Mouse (Mus musculus) midbrain, embryonic 16.5 days (tissue): ENCODE results near the gene Ltb4r2. TPM values are rescaled to one million over a fixed set of nuclear protein-coding genes. Genes with fewer than 3 reads are reported as not detected.

Source experiments
- ATAC-seq: fragments of 200-750 bp; cut with Nextera tagmentation; 2 replicates; pipeline ENCODE4 v1.8.0; 2017; ENCODE audit warnings: moderate TSS enrichment
- H3K27ac ChIP-seq: fragments of 300-500 bp; sonication (generic); 2 replicates; pipeline ENCODE4 v1.5.1; 2014; ENCODE audit warnings: mild to moderate bottlenecking, low read length, mixed read lengths
- H3K27me3 ChIP-seq: fragments of 300-500 bp; sonication (generic); 2 replicates; pipeline ENCODE4 v1.6.1; 2014; ENCODE audit warnings: low read depth, low read length, mixed read lengths; ENCODE audit not compliant: control insufficient read depth, insufficient read depth
- H3K36me3 ChIP-seq: fragments of 300-500 bp; sonication (generic); 2 replicates; pipeline ENCODE4 v1.6.1; 2014; ENCODE audit warnings: mild to moderate bottlenecking, low read length, moderate library complexity, mixed read lengths; ENCODE audit not compliant: control insufficient read depth, insufficient read depth
- H3K4me1 ChIP-seq: fragments of 300-500 bp; sonication (generic); 2 replicates; pipeline ENCODE4 v1.6.1; 2014; ENCODE audit warnings: mild to moderate bottlenecking, low read length, mixed read lengths; ENCODE audit not compliant: control insufficient read depth, insufficient read depth
- H3K4me2 ChIP-seq: fragments of 300-500 bp; sonication (generic); 2 replicates; pipeline ENCODE4 v1.6.1; 2014; ENCODE audit warnings: mild to moderate bottlenecking, low read length, mixed read lengths
- H3K4me3 ChIP-seq: fragments of 300-500 bp; sonication (generic); 2 replicates; pipeline ENCODE4 v1.5.1; 2014; ENCODE audit warnings: low read depth, mild to moderate bottlenecking, low read length, moderate library complexity, mixed read lengths
- H3K9ac ChIP-seq: fragments of 300-500 bp; sonication (generic); 2 replicates; pipeline ENCODE4 v1.6.1; 2014; ENCODE audit warnings: low read depth, low read length, mixed read lengths
- H3K9me3 ChIP-seq: fragments of 300-500 bp; sonication (generic); replicated peaks from 2 replicates; pipeline ENCODE4 v1.6.1; 2014; ENCODE audit warnings: mild to moderate bottlenecking, low read length, mixed read lengths; ENCODE audit not compliant: control insufficient read depth, poor library complexity, severe bottlenecking
- WGBS: fragments of 180-500 bp; shearing (Covaris S2); extraction: QIAGEN DNeasy Blood & Tissue Kit; methylation state at CpG from one replicate; pipeline ENCODE4 v1.1.7; 2014; 5-methylcytosine and 5-hydroxymethylcytosine counted together
- polyA plus RNA-seq: library from polyadenylated mRNA; unstranded; fragments of >200 nt; fragmentation: Nextera tagmentation; extraction: Ambion mirVana; gene quantifications from 2 replicates; pipeline ENCODE4 v1.2.1, GENCODE M21; 2015

Gene Ltb4r2
- polyA plus RNA-seq, 1 experiment from 2014 or later: 0.59 TPM

GRCm38 (mm10) chr14:55782361-55782960, 21.2 kb downstream of the Ltb4r2 start:
- H3K27me3 ChIP-seq: peaks cover 52% of the 10 kb centered on the region
- H3K9me3 ChIP-seq: no peaks in the 10 kb centered on the region
- ATAC-seq: no peak
- no peak overlapping the region for H3K9ac ChIP-seq
- H3K4me3 ChIP-seq: no peak overlapping the region
- H3K4me1 ChIP-seq: peaks cover 5% of the 10 kb centered on the region; the same call in 1 of the 2 replicates
- no peak overlapping the region for H3K27ac ChIP-seq
- WGBS: 60% methylated on average over 9 of the region's 9 CpGs
- no peak overlapping the region for H3K4me2 ChIP-seq
- H3K36me3 ChIP-seq: no peaks in the 10 kb centered on the region

- Histone ChIP-seq H3K9ac (no peak overlapping the region), H3K9me3 (no peaks in the 10 kb centered on the region), H3K36me3 (no peaks in the 10 kb centered on the region), H3K4me3 (peak overlapping the region; percentile 14), H3K27me3 (peaks cover 61% of the 10 kb centered on the region), H3K4me2 (peak overlapping the region; percentile 25), H3K4me1 (peaks cover 5% of the 10 kb centered on the region; the same call in 1 of the 2 replicates), H3K27ac (no peak overlapping the region)
- no peak for ATAC-seq
- under 1% methylated on average over 31 of the region's 31 CpGs for WGBS
Observed at GRCm38 (mm10) chr14:55783171-55783957, 22.1 kb downstream of the Ltb4r2 start.

GRCm38 (mm10) chr14:55783958-55784235, 22.7 kb downstream of the Ltb4r2 start, which contains the start of gene Adcy4:
Gene Adcy4 (minus strand): TSS chr14:55784095.
- no peak for ATAC-seq
- Histone ChIP-seq H3K27me3 (peaks cover 66% of the 10 kb centered on the region), H3K4me1 (peaks cover 5% of the 10 kb centered on the region; the same call in 1 of the 2 replicates), H3K9ac (no peak within 1 kb of the TSS), H3K36me3 (no peaks in the 10 kb centered on the region), H3K27ac (no peak within 1 kb of the TSS), H3K4me2 (peak within 1 kb of the TSS; percentile 25), H3K4me3 (peak within 1 kb of the TSS; percentile 14), H3K9me3 (no peaks in the 10 kb centered on the region)
- 5% methylated on average over 13 of the region's 13 CpGs for WGBS

GRCm38 (mm10) chr14:55785195-55785594, 24.0 kb downstream of the Ltb4r2 start:
- ATAC-seq: no peak
- H3K36me3 ChIP-seq: no peaks in the 10 kb centered on the region
- no peak overlapping the region for H3K27ac ChIP-seq
- H3K4me2 ChIP-seq: no peak overlapping the region
- H3K9ac ChIP-seq: no peak overlapping the region
- 23% methylated on average over 6 of the region's 6 CpGs for WGBS
- no peaks in the 10 kb centered on the region for H3K9me3 ChIP-seq
- no peak overlapping the region for H3K4me3 ChIP-seq
- H3K27me3 ChIP-seq: peaks cover 78% of the 10 kb centered on the region
- H3K4me1 ChIP-seq: peaks cover 5% of the 10 kb centered on the region; the same call in 1 of the 2 replicates

GRCm38 (mm10) chr14:55787731-55788130, 26.5 kb downstream of the Ltb4r2 start:
- Histone ChIP-seq H3K4me3 (no peak overlapping the region), H3K9me3 (no peaks in the 10 kb centered on the region), H3K9ac (no peak overlapping the region), H3K4me1 (peaks cover 5% of the 10 kb centered on the region; the same call in 1 of the 2 replicates), H3K27me3 (peaks cover 66% of the 10 kb centered on the region), H3K36me3 (no peaks in the 10 kb centered on the region), H3K4me2 (no peak overlapping the region), H3K27ac (no peak overlapping the region)
- ATAC-seq: no peak
- WGBS: 39% methylated on average over 11 of the region's 11 CpGs

GRCm38 (mm10) chr14:55788256-55789050, 27.2 kb downstream of the Ltb4r2 start, which contains the start of gene Ripk3:
Gene Ripk3 (minus strand): TSS chr14:55788865.
- peak within 1 kb of the TSS; percentile 15 for H3K4me3 ChIP-seq
- no peak within 1 kb of the TSS for H3K27ac ChIP-seq
- peaks cover 5% of the 10 kb centered on the region; the same call in 1 of the 2 replicates for H3K4me1 ChIP-seq
- H3K36me3 ChIP-seq: no peaks in the 10 kb centered on the region
- ATAC-seq: no peak
- WGBS: 6% methylated on average over 40 of the region's 40 CpGs
- H3K4me2 ChIP-seq: peak within 1 kb of the TSS; percentile 44
- H3K9me3 ChIP-seq: no peaks in the 10 kb centered on the region
- 0 out of 2 replicates have a peak within 1 kb of the TSS, but pooled peaks have one; percentile 8 for H3K9ac ChIP-seq
- H3K27me3 ChIP-seq: peaks cover 65% of the 10 kb centered on the region

- Histone ChIP-seq H3K9ac (no peak overlapping the region), H3K4me3 (no peak overlapping the region), H3K4me1 (no peaks in the 10 kb centered on the region), H3K4me2 (no peak overlapping the region), H3K9me3 (no peaks in the 10 kb centered on the region), H3K27me3 (peaks cover 18% of the 10 kb centered on the region), H3K27ac (no peak overlapping the region), H3K36me3 (no peaks in the 10 kb centered on the region)
- no peak for ATAC-seq
- 70% methylated on average over 2 of the region's 2 CpGs for WGBS
Observed at GRCm38 (mm10) chr14:55793461-55793860, 32.2 kb downstream of the Ltb4r2 start.

- WGBS: 75% methylated on average over 2 of the region's 2 CpGs
- no peak for ATAC-seq
- no peaks in the 10 kb centered on the region for H3K4me1 ChIP-seq
Observed at GRCm38 (mm10) chr14:55793946-55794345, 32.7 kb downstream of the Ltb4r2 start.

More at GRCm38 (mm10) chr14:55793946-55794345, 32.7 kb downstream of the Ltb4r2 start:
- H3K4me3 ChIP-seq: no peak overlapping the region
- H3K9ac ChIP-seq: no peak overlapping the region
- peaks cover 13% of the 10 kb centered on the region for H3K27me3 ChIP-seq
- no peak overlapping the region for H3K27ac ChIP-seq
- no peak overlapping the region for H3K4me2 ChIP-seq
- H3K9me3 ChIP-seq: no peaks in the 10 kb centered on the region
- no peaks in the 10 kb centered on the region for H3K36me3 ChIP-seq
